Mouse (Mus musculus) heart, postnatal 4 days (tissue): ENCODE measurements at regions not wholly inside any gene's neighbourhood (a gene's known extent, or its start where the extent isn't known, plus 50 kb on each side); places are given as distances from the start of the nearest gene placed in this dataset.

Experiments used
- DNase-seq: peaks from one replicate; pipeline ENCODE4 v3.0.0; 2021

DNA sequence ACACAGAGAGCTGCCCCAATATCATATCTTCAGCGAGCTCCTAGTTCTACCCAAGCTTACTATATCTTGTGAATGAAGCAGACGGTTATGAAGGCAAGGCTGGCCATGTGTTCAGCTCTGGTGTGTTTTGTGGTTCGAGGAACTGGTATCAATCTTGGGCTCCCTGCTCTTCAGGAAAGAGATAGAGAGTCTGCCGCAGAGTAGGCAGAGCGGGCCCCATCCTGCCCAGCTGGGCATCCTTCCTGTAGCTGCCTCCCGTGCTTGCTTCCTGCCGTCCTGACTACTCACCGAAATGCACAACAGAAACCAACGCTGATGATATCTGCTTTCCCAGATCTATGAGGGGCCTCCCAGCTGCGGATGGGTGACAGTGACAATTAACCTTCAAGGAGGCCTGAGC is 60.3 kb downstream of the Snrpe start:
- DNase-seq, result no peak

DNA sequence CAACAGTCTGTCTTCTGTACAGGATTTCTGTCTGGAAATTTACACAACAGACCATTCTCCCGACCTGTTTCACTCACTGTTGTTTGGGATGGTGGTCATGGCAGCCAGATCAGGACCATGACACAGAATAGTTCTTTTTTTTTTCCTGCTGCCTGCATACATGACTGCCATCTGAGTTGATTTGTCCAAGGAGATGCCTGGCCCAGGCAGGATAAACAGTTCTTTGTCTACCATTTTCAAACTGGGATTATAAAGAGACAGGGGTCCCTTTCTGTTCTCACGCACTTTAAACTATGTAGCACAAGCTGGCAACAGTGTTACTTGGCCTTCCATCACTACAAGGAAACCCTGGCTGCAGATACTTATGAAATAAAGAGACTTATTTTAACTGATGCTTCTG is 61.1 kb downstream of the Snrpe start:
- no peak for DNase-seq

DNA sequence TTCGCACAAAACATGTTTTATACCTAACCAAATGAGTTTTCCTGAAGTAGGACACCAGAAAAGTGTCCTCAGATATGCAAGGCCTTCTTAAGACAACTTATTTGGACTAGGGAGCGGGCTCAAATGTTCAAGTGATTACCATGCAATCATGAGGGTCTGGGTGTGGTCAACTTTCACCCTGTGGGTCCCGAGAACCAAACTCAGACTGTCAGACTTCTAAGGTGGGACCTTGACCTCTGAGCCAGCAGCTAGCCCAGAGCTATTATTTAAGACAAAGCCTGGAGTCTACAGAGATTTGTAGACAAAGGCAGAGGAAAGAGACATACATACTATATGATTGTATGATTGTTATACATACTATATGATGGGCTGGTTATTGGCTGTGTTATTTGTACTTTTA is 62.5 kb downstream of the Snrpe start:
- DNase-seq, result no peak

DNA sequence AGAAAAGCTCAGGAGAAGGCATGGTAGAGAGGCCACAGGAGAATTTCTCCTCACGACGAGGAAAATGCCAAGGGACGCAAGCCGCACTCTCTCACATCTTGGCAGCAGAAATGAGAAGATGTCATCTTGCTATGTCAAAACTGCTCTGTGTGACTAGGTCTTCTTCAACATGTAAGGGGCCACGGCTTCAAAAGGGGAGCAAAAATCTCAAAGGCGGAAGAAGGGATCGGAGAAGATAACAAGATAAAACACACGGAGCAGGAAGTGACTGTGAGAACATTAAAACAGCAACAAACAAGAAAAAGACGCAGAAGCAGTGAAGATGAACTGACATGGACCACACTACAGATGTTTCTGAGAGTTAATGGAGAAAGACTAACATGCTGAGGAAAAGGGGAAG is 65.1 kb downstream of the Snrpe start:
- DNase-seq, result no peak

DNA sequence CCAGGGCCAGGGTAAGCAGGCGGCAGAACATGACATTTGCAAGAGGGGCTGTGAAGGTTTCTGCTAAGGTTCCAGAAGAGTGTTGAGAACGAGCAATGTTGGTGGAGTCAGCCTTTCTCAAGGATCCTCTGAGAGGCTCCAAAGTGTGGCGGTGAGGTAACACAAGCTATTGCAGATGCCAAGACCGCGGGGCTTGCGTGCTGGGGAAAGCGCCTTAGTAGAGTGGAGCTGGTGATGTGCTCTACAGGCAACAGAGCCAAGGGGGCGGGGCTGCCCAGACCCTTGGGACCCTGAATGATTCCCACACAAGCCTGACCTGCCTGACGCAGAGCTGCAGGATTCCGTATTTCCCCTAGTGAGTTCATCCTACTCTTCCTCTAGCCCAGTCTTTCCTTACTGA is 66.3 kb downstream of the Snrpe start:
- DNase-seq, result peak; percentile 14

DNA sequence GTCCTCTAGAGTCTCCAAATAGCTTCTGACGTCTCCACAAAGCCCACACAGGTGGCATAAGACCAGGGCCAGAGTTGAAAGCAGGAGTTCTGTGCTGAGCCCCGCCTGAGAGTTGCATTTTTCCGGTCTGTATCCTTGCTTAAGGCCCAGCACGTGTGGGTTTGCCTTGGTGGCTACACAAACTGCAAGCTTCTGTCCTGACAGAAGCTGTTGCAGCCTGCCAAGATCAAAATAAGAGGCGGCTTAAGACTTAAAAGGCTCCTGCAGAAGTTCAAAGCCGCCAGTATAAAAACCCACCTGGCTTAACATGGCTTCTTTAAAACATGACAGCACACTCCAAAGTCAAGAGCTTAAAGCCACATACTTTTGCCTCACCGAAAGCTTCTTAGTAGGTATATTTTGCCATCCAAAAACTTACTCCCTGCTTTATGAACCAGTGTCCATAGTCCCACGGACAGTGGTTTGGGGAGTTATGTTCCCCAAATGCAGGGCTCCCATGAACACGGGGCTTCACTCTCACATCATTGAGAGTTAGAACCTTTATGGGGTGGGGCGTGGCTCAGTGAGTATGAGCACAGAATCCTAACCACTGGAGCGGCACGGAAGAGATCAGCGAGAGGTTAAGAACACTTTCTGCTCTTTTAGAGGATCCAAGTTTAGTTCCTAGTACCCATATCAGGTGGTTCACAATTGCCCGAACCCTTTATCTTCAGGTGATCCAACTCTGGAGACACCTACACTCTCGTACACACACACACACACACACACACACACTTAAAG is 67.9 kb downstream of the Snrpe start:
- no peak for DNase-seq

DNA sequence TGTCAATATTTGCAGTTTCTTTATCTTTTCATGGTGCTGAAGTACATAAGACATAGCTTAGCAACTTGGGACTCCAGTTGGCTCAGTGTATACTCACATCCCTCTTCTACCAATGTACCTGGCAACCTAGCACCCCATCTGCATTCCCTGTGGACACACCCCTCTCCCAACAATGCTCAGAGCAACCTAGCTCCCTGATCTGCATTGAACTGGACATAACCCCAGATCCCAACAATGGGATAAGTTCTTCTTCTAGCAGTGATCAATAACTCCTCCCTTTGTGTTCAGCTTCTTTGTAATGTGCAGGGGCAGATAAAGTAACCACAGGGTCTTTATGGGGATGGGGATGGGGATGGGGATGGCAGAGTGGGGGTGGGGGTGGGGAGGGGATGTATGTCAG is 79.4 kb downstream of the Snrpe start:
- DNase-seq, result no peak

DNA sequence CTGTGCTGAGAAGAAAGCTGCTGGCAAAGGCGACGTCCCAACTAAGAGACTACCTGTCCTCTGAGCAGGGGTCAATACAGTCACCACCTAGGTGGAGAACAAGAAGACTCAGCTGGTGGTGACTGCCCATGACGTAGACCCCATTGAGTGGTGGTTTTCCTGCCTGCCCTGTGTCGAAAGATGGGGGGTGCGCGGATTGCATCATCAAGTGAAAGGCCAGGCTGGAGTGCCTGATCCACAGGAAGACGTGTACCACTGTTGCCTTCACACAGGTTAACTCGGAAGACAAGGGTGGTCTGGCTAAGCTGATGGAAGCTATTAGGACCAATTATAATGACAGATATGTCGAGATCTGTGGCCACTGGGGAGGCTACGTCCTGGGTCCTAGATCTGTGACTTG is 80.3 kb downstream of the Snrpe start:
- DNase-seq, result no peak

DNA sequence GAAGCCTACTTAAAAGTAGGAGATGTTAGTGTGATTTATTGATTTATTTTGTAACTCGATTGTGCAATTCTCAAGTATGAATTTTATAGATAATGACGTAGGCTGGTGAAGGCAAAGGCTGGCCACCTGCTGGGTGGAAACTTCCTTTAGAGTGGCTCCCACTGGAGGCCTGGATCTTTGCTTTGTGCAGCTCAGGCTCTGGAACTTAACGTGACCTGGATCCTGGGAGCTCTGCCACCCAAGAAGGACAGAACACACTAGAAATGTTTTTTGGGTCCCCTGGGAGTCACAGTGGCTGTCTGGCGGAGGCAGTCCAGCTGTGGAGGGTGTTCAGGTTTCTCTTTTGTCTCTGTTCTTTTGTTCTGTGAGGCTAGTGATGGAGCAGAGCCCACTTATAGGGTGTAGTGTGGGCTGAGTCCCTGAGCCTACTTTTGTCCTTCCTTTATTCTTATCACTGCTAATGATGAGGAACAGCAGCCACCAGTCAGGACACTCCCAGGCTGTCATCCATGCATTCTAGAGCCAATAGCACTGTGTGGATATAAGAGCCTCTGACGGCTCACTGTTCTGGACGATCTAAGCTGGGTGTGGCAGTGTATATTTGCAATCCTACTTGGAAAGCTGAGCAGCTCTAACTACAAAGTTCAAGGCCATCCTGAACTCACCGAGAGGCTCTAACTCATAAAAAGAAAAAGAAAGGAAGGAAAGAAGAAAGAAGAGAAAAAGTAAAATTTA is 82.3 kb downstream of the Snrpe start:
- DNase-seq, result no peak

DNA sequence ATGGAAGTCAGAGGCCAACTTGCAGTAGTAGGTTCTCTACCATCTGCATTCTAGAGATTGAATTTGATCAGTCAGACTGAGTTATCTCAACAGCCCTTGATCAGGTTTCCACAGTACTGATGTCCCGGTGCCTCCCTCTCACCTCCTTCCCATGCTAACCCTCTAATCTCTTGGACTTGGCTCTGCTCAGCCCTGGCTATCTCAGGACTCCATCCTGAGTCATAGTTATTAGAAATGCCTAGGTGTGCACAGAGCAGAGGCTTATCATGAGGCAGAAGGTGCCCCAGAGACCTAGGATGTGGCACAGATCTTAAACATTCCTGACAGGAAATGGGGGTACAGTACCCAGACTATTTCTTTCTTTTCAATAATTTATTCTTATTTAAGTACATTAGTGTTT is 87.3 kb downstream of the Snrpe start:
- DNase-seq, result no peak

DNA sequence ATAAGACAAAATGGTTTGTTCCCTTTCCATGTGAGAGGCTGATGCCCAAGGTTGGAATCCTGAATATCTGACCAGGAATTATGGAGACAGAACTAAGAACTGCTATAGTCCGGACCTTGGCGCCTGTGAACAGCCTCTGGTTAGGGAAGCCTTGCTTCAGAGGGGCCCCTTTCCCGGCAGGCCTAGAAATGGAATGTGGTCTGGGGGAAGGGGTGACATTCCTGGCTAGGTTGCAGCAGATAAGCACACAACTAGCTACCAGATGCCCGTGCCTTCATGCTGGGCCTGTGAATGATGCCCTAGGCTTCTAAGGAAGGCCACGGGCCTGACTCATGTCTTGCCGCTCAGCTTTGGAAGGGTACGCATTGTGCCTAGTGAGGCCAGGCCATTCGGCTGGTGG is 89.4 kb downstream of the Snrpe start:
- peak; percentile 11 for DNase-seq

DNA sequence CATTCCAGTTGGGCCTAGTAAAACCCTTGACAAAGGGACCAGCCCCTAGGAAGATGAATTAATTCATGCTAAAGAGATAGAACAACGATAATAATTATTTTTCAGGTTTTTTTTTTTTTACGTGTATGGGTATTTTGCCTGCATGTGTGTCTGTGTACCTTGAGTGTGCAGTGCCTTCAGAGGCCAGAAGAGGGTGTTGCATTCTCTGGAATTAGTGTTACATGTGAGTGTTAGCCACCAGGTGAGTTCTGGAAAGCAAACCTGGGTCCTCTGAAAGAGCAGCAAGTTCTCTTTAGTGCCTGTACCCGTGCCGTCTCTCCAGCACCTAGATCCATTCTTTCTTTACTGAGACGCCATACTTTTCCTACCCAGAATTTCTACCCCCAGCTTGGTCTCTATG is 92.8 kb upstream of the Sox13 start:
- DNase-seq, result no peak

DNA sequence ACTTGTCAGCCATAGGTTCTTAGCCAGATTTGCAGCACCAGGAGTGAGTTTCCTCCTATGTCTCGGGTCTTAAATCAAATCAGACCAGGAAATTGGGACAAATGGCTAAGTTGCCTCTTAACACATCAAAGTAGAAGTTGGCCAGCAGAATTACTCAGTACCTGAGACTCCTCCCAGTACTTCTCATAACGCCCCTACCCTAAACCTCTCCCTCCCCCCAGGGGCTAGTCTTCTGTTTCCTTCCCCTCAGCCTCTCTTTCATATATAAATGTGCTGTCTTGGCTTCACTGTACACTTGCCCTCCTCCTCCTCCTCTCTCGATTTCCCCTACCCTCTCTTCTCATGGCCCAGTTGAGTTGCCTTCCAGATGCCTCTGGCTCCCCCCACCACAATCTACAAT is 79.9 kb upstream of the Sox13 start:
- DNase-seq, result no peak

DNA sequence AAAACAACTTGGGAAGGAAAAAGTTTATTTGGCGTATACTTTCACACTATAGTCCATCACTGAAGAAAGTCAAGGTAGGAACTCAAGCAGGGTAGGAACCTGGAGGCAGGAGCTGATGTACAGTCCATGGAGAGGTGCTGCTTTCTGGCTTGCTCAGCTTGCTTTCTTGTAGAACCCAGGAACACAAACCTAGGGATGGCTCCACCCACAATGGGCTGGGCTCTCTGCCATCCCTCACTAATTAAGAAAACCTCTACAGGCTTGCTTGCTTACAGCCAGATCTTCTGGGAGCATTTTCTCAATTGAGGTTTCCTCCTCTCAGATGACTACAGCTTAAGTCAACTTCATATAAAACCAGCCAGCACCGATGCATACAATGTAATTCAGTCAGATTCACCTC is 79.2 kb upstream of the Sox13 start:
- DNase-seq, result no peak

DNA sequence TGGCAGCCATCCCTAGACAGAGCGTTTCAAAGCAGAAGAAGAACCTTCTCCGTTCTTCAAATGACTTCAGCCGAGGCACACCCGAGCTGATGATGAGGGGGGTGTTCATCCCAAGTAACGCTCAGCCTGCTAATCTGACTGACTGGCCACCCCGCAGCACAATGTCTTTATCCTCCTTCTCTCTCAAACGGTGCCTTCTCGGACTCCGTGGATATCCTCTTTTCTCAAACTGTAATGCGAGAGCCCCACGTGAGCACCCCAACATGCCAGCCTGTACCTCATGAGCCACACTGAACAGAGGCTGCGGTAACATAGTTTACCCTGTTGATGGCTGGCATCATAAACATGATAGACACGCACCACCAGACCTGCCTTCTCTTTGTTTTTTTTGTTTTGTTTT is 76.8 kb upstream of the Sox13 start:
- DNase-seq, result no peak

DNA sequence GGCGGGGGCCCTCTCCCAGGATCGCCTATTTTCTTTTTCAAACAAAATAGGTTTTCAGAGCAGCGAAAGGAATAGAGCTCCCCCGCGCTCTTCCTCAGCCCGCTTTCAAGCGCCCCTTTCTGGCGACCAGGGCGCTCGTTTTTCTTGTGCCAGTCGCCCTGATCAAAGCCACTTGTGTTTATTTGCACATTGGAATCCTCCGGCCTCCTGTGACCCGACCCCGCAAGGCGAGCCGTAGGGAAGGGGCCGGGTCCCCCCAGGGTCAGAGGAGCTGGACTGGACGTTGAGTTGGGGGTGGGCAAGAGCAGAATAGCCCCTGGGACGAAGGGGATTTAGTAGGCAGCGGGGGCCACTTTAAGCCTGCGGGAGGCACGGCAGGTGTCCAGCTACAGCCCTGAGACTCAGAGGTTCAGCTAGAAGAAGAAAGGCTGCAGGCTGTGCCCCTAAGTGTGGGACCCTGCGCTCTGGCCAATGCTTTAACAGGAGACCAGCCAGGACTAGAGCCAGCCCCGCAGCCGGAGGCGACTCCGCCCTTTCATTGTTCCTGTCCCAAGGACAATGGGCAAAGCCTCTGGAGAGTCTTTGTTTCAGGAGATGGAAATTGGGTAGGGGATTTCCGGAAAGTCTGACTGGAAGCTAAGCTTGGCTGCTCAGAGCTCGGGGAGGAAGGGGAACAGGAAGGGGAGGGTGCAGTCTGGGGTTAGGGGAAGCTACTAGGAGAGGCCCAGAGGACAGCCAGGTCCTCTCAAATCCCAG is 69.0 kb upstream of the Sox13 start:
- DNase-seq, result peak; percentile 76

DNA sequence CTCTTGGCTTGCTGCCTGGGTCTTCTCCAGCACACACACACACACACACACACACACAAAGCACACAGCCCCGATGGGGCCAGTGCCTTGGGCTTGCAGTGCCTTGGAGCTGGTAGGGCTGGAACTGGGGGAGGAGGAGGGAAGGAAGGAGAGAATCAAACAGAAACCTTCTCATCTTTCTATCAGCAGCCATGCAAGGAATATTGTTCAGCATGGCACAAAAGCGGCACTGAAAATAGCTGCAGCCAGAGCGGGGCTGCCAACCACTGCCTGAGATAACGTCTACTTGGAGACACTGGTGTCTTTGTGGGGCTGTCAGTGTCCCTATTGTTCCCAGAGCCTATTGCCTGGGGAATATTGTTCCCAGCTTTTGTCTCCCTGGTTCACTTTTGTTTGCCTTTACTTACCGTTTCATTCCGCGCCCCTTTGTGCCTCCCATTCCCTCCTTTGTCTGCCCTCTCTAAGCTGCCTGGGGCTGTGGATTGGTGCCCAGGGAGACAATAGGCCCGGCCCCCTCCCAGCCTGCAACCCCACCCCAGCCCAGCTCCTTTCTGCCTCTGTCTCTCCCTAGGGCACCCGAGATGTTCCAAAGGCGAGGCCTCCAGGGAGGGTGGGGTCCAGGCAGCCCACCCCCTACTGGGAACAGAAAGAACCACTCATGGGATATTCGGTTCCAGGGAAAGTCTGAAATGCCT is 68.3 kb upstream of the Sox13 start:
- DNase-seq, result peak; percentile 46

DNA sequence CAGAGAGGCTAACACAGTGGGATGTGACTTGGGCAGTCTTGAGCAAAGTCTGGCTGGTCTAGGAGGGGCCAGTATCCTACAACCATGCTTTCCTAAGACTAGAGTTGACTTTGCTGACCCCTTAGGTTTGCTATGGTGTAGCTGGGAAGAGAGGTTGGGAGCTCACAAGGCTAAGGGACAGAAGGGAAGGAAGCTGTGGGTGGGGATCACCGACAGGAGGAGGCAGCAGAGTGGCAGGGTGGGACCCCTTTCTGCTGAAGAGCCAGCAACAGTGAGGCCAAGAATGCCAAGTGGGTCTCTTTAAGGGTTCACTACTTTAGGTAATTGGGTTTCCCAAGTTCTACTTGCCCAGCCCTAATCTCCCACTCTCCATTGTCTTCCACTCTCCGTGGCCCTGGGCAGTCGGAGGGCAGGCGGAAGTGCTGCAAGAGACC is 67.7 kb upstream of the Sox13 start:
- DNase-seq, result no peak

DNA sequence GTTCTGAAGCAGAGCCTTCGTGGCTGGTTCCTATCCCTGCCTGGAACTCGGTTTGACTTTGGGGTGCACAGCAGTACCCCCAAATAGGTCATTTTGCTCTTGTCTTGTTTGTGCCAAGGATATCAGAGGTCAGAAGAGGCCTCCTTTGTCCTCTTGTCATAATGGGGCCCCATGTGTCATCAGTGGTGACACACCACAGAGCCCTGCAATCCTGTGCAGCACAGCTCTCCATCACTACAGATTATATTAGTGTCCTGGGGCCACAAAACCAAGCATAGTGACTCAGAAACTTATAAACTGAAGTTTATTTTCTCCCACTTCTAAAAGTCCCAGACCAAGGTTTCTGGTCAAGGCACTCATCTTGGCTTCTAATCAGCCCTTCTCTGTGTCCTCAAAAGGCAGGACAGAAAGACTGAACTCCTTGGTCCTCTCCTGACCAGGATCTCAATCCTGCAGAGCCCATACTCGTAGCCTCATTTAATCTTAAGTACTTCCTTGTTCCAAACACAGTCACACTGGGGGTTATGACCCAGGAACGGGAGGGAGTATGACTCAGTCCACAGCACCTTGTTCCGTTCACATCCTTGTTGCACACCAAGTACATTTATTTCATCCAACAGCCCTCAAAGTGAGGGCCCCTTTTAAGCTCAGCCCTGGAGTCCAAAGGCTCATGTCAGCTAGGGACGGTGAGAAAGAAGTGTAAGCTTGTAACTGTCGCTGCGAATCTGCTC is 63.2 kb upstream of the Sox13 start:
- no peak for DNase-seq

DNA sequence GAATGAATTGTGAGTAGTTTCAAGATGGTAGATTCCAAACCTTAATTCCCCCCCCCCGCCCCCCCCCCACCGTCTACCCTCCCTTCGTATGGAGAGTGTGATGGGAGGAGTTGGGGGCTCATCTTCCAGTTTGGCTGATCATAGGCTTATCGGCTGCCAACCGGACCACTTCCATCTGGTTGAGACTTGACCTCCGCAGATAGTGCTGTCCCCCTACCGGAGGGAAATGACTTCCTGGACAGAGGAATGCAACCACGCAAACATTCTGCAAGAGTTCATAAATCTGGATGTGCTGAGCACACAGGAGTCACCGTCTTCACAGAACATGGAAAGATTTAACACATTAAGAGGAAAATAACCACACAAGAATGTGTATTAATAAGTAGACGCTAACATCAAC is 62.2 kb upstream of the Sox13 start:
- DNase-seq, result peak; percentile 16

DNA sequence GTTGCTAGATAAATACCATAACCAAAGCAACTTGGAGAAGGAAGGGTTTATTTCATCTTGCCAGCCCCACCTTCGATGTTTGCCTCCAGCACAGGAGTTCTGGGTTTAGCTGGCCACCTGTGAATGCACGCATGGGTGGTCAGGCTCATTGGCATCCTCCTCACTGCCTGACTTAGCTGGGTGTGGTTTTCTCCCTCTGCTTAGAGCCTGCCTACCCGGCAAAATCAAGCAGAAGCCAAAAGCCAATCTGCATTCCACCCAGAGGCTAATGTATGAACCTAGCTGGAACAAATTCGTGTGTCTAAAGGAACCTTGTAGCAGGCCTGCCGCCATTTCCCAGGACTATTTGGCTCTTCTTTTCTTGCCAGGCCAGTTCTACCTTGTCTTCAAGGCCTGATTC is 58.7 kb upstream of the Sox13 start:
- no peak for DNase-seq

DNA sequence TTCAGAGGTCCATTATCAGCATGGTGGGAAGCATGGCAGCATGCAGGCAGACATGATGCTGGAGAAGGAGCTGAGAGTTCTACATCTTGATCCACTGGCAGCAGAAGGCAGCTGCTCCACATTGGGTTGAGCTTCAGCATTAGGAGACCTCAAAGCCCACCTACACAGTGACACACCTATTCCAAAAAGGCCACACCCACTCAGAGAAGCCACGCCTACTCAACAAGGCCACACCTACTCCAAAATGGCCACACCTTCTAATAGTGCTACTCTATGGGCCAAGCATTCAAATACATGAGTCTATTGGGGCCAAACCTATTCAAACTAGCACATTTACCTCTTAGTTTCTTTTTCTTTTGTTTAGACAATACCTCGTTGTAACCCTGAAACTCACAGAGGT is 50.4 kb upstream of the Sox13 start:
- DNase-seq, result no peak
